Comparison of ENCODE assay signal across 14 mouse cellular contexts in genomic region chr3:24665408-24665807, GRCm38 (mm10).
"Had no signal": no experiment of that assay in that cellular context is flagged by ENCODE, and none has a peak within 500 bp of the region (broad histone marks: within the 10 kb centered on the region; RNA-seq: fewer than 3 reads in every experiment).

No protein-coding gene starts in this region.

- H3K4me3 ChIP-seq: lung, embryonic 15.5 days; megakaryocyte, embryonic 14.5 days; midbrain, embryonic 13.5 days; midbrain, embryonic 15.5 days; neural tube, embryonic 13.5 days; neural tube, embryonic 15.5 days; stomach, embryonic 15.5 days had no signal

- H3K4me1 ChIP-seq: lung, embryonic 15.5 days; megakaryocyte, embryonic 14.5 days; midbrain, embryonic 13.5 days; midbrain, embryonic 15.5 days; neural tube, embryonic 13.5 days; neural tube, embryonic 15.5 days; stomach, embryonic 15.5 days had no signal

- DNase-seq: lung, adult 18-20 months; lung, postnatal 14 days; lung, postnatal 36 days; right cerebral cortex, postnatal 14 days; thymus, adult 2 months; thymus, postnatal 25 days; thymus, postnatal 4 days had no signal
